In genomic region chr11:120796614-120796946, GRCm38 (mm10) we compare ENCODE assay signal across 8 mouse cellular contexts. TPM values are rescaled to one million over a fixed set of nuclear protein-coding genes. Genes with fewer than 3 reads are reported as not detected.
DNase-seq lines count a peak whose midpoint lies in the region; ATAC-seq and TF ChIP-seq lines count a peak whose summit lies in the region.

No protein-coding gene starts in this region.

- H3K9me3 ChIP-seq in erythroblast, embryonic 14.5 days (ENCODE audit: control insufficient read depth, low read length): no peaks in the 10 kb centered on the region
- H3K9me3 ChIP-seq in liver, embryonic 12.5 days (replicated peaks): no peaks in the 10 kb centered on the region
- no peaks in the 10 kb centered on the region for H3K9me3 ChIP-seq in stomach, postnatal 0 days (ENCODE audit: control insufficient read depth, low read length)

- H3K4me3 ChIP-seq in erythroblast, embryonic 14.5 days (replicated peaks): peak overlapping the region; percentile 66
- peak overlapping the region; percentile 28; the same call in 1 of the 2 replicates for H3K4me3 ChIP-seq in spleen, adult 2 months (ENCODE audit: extremely low read depth, insufficient read depth, insufficient read length)
- H3K4me3 ChIP-seq in liver, embryonic 12.5 days: peak overlapping the region; percentile 99
- peak overlapping the region; percentile 95; the same call in 1 of the 2 replicates for H3K4me3 ChIP-seq in stomach, postnatal 0 days (ENCODE audit: low read depth, low read length)

- WGBS in spleen, adult 2 months: 34% methylated on average over 8 of the region's 8 CpGs
- 29% methylated on average over 8 of the region's 8 CpGs for WGBS in liver, embryonic 12.5 days (ENCODE audit: insufficient replicate concordance)
- 22% methylated on average over 8 of the region's 8 CpGs for WGBS in stomach, postnatal 0 days

- peaks cover 42% of the 10 kb centered on the region for H3K4me1 ChIP-seq in erythroblast, embryonic 14.5 days (ENCODE audit: control insufficient read depth)
- H3K4me1 ChIP-seq in spleen, adult 2 months (ENCODE audit: control insufficient read depth, insufficient read depth, insufficient read length): peaks cover 11% of the 10 kb centered on the region; the same call in 1 of the 2 replicates
- H3K4me1 ChIP-seq in liver, embryonic 12.5 days: peaks cover 36% of the 10 kb centered on the region
- H3K4me1 ChIP-seq in stomach, postnatal 0 days (replicated peaks; ENCODE audit: control insufficient read depth, insufficient read depth): peaks cover 4% of the 10 kb centered on the region; the same call in 1 of the 2 replicates

- TF ChIP-seq EP300 in stomach, postnatal 0 days (optimal IDR thresholded peaks at IDR 0.05): no peak

- H3K27me3 ChIP-seq in erythroblast, embryonic 14.5 days (ENCODE audit: control insufficient read depth): no peaks in the 10 kb centered on the region
- no peaks in the 10 kb centered on the region for H3K27me3 ChIP-seq in spleen, adult 2 months (ENCODE audit: control insufficient read depth, insufficient read depth, low read length)
- H3K27me3 ChIP-seq in liver, embryonic 12.5 days (replicated peaks): no peaks in the 10 kb centered on the region
- H3K27me3 ChIP-seq in stomach, postnatal 0 days (ENCODE audit: control insufficient read depth, insufficient read depth, low read length): no peaks in the 10 kb centered on the region

- no peak for TF ChIP-seq CTCF in spleen, adult 2 months (IDR thresholded peaks at IDR 0.05; ENCODE audit: extremely low read depth, insufficient read depth, insufficient read length, insufficient replicate concordance)
- no peak for TF ChIP-seq CTCF in stomach, postnatal 0 days (IDR thresholded peaks at IDR 0.05; ENCODE audit: low read depth)

- no peak overlapping the region for H3K27ac ChIP-seq in spleen, adult 2 months (ENCODE audit: insufficient read depth, low read length)
- peak overlapping the region; percentile 68; the same call in 1 of the 2 replicates for H3K27ac ChIP-seq in liver, embryonic 12.5 days
- H3K27ac ChIP-seq in stomach, postnatal 0 days (replicated peaks): peak overlapping the region; percentile 67; the same call in 1 of the 2 replicates

- peak overlapping the region; percentile 99 for H3K9ac ChIP-seq in liver, embryonic 12.5 days
- H3K9ac ChIP-seq in stomach, postnatal 0 days (ENCODE audit: low read length): peak overlapping the region; percentile 97

- no peak for TF ChIP-seq POLR2A in spleen, adult 2 months (IDR thresholded peaks at IDR 0.05; ENCODE audit: low read depth, low read length)

- ATAC-seq in erythroblast, adult 5-6 weeks (replicated peaks; ENCODE audit: low FRiP score, poor library complexity, severe bottlenecking): no peak
- ATAC-seq in liver, embryonic 12.5 days: peak; percentile 34
- ATAC-seq in stomach, postnatal 0 days (ENCODE audit: low FRiP score, low TSS enrichment): peak; percentile 9; the same call in 1 of the 2 replicates

- no peak for DNase-seq in spleen, adult 2 months (ENCODE audit: low read depth in 1 of 2, low spot score in 2 of 2)
- DNase-seq in spleen, postnatal 10 days (ENCODE audit: low spot score in 2 of 2): no peak
- DNase-seq in stomach, postnatal 0 days (ENCODE audit: low spot score): no peak
- no peak for DNase-seq in layer of hippocampus, adult 18-20 months (ENCODE audit: low spot score in 2 of 2)
- no peak for DNase-seq in right cerebral cortex, postnatal 4 days

- H3K4me2 ChIP-seq in liver, embryonic 12.5 days: peak overlapping the region; percentile 94
- peak overlapping the region; percentile 97 for H3K4me2 ChIP-seq in stomach, postnatal 0 days (replicated peaks; ENCODE audit: low read depth)

- H3K36me3 ChIP-seq in erythroblast, embryonic 14.5 days (ENCODE audit: control insufficient read depth): peaks cover 37% of the 10 kb centered on the region
- peaks cover 10% of the 10 kb centered on the region for H3K36me3 ChIP-seq in spleen, adult 2 months (ENCODE audit: control insufficient read depth, insufficient read depth, low read length)
- peaks cover 36% of the 10 kb centered on the region for H3K36me3 ChIP-seq in liver, embryonic 12.5 days
- H3K36me3 ChIP-seq in stomach, postnatal 0 days (ENCODE audit: control insufficient read depth, insufficient read depth, low read length): peaks cover 7% of the 10 kb centered on the region

RNA-seq across cellular contexts. Expression of gene Dus1l, which starts 0.4 kb away (rescaled TPM):
- polyA plus RNA-seq in erythroblast, embryonic 14.5 days (2012): 14.2 and 21.1 TPM in 2 replicates
- total RNA-seq in erythroblast, adult 5-6 weeks (2015; ENCODE audit: low replicate concordance): 10.0 and 12.5 TPM in 2 replicates
- 6.4 and 8.5 TPM in 2 replicates for total RNA-seq in erythroblast, adult 5-6 weeks (2017; ENCODE audit: low replicate concordance)
- polyA plus RNA-seq in spleen, adult 2 months (2012; rRNA removed): 35.0 and 39.4 TPM in 2 replicates
- 99.5 and 100.0 TPM in 2 replicates for polyA plus RNA-seq in liver, embryonic 12.5 days (2016; fragmentation: Nextera tagmentation; extraction: Ambion mirVana)
- 39.8 and 42.4 TPM in 2 replicates for polyA plus RNA-seq in stomach, postnatal 0 days (2015; fragmentation: Nextera tagmentation; extraction: Ambion mirVana)
- 10 to 100 TPM; 40.1 to 40.4 TPM for total RNA-seq in layer of hippocampus, adult 18-20 months (2021)

RNA-seq across cellular contexts. Expression of gene Gps1, which starts 12.5 kb away (rescaled TPM):
- 2.4 and 3.1 TPM in 2 replicates for polyA plus RNA-seq in erythroblast, embryonic 14.5 days (2012)
- total RNA-seq in erythroblast, adult 5-6 weeks (2015; ENCODE audit: low replicate concordance): 22.8 and 28.4 TPM in 2 replicates
- 16.2 and 18.1 TPM in 2 replicates for total RNA-seq in erythroblast, adult 5-6 weeks (2017; ENCODE audit: low replicate concordance)
- polyA plus RNA-seq in spleen, adult 2 months (2012; rRNA removed): 84.9 and 88.9 TPM in 2 replicates
- polyA plus RNA-seq in liver, embryonic 12.5 days (2016; fragmentation: Nextera tagmentation; extraction: Ambion mirVana): 128 and 135 TPM in 2 replicates
- 94.5 and 98.6 TPM in 2 replicates for polyA plus RNA-seq in stomach, postnatal 0 days (2015; fragmentation: Nextera tagmentation; extraction: Ambion mirVana)
- total RNA-seq in layer of hippocampus, adult 18-20 months (2021): 100 to 1,000 TPM; 152 to 154 TPM

RNA-seq across cellular contexts. Expression of gene Rfng, which starts 12.6 kb away (rescaled TPM):
- polyA plus RNA-seq in erythroblast, embryonic 14.5 days (2012): 3.1 and 4.6 TPM in 2 replicates
- 0.58 and 5.0 TPM in 2 replicates for total RNA-seq in erythroblast, adult 5-6 weeks (2015; ENCODE audit: low replicate concordance)
- total RNA-seq in erythroblast, adult 5-6 weeks (2017; ENCODE audit: low replicate concordance): 0.60 and 1.3 TPM in 2 replicates
- 27.5 and 32.9 TPM in 2 replicates for polyA plus RNA-seq in spleen, adult 2 months (2012; rRNA removed)
- polyA plus RNA-seq in liver, embryonic 12.5 days (2016; fragmentation: Nextera tagmentation; extraction: Ambion mirVana): 22.4 and 22.9 TPM in 2 replicates
- polyA plus RNA-seq in stomach, postnatal 0 days (2015; fragmentation: Nextera tagmentation; extraction: Ambion mirVana): 18.1 and 23.2 TPM in 2 replicates
- 10 to 100 TPM; 57.1 to 59.9 TPM for total RNA-seq in layer of hippocampus, adult 18-20 months (2021)

RNA-seq across cellular contexts. Expression of gene Fasn, which starts 27.8 kb away (rescaled TPM):
- 4.6 and 5.0 TPM in 2 replicates for polyA plus RNA-seq in erythroblast, embryonic 14.5 days (2012)
- 6.5 and 7.9 TPM in 2 replicates for total RNA-seq in erythroblast, adult 5-6 weeks (2015; ENCODE audit: low replicate concordance)
- 2.6 TPM in 2 replicates for total RNA-seq in erythroblast, adult 5-6 weeks (2017; ENCODE audit: low replicate concordance)
- polyA plus RNA-seq in spleen, adult 2 months (2012; rRNA removed): 151 and 179 TPM in 2 replicates
- polyA plus RNA-seq in liver, embryonic 12.5 days (2016; fragmentation: Nextera tagmentation; extraction: Ambion mirVana): 35.9 and 40.3 TPM in 2 replicates
- polyA plus RNA-seq in stomach, postnatal 0 days (2015; fragmentation: Nextera tagmentation; extraction: Ambion mirVana): 16.0 and 19.7 TPM in 2 replicates
- 100 to 1,000 TPM; 183 to 187 TPM for total RNA-seq in layer of hippocampus, adult 18-20 months (2021)

RNA-seq across cellular contexts. Expression of gene Hmga1b, which starts 34.0 kb away (rescaled TPM):
- 20.5 and 21.4 TPM in 2 replicates for polyA plus RNA-seq in erythroblast, embryonic 14.5 days (2012)
- total RNA-seq in erythroblast, adult 5-6 weeks (2015; ENCODE audit: low replicate concordance): 7.1 and 52.7 TPM in 2 replicates
- 0.77 and 7.7 TPM in 2 replicates for total RNA-seq in erythroblast, adult 5-6 weeks (2017; ENCODE audit: low replicate concordance)
- 0.67 and 0.84 TPM in 2 replicates for polyA plus RNA-seq in spleen, adult 2 months (2012; rRNA removed)
- 6.4 and 7.3 TPM in 2 replicates for polyA plus RNA-seq in liver, embryonic 12.5 days (2016; fragmentation: Nextera tagmentation; extraction: Ambion mirVana)
- 3.0 and 3.1 TPM in 2 replicates for polyA plus RNA-seq in stomach, postnatal 0 days (2015; fragmentation: Nextera tagmentation; extraction: Ambion mirVana)
- 10 to 100 TPM; 20.9 to 24.0 TPM for total RNA-seq in layer of hippocampus, adult 18-20 months (2021)

Comparison
In these comparisons a context has a peak if more than half of its experiments do, and no peak if none do; other contexts are left out.
1. H3K4me3 ChIP-seq: peak in every context shown above with its lines; median percentile 99 in liver, embryonic 12.5 days; 95 in stomach, postnatal 0 days; 66 in erythroblast, embryonic 14.5 days; 28 in spleen, adult 2 months.
2. RNA of gene Gps1, which starts 12.5 kb away (polyA plus RNA-seq): 128 to 135 TPM in liver, embryonic 12.5 days, 94.5 to 98.6 TPM in stomach, postnatal 0 days and 84.9 to 88.9 TPM in spleen, adult 2 months; 2.4 to 3.1 TPM in erythroblast, embryonic 14.5 days; every median in the first group is over 10 times any median in the second.